Mouse (Mus musculus) kidney, adult 2 months (tissue): ENCODE measurements around the gene Slc39a11. TPM values are rescaled to one million over a fixed set of nuclear protein-coding genes. Genes with fewer than 3 reads are reported as not detected.

Source experiments
- DNase-seq: peaks from one replicate; pipeline ENCODE4 v3.0.0; 2021
- H3K27ac ChIP-seq: fragments of 200-500 bp; 2 replicates; pipeline ENCODE4 v1.5.1; 2012; ENCODE audit warnings: low read depth, low read length, control low read depth, inconsistent platforms; ENCODE audit not compliant: insufficient read depth
- H3K27me3 ChIP-seq: fragments of 200-500 bp; replicated peaks from 2 replicates; pipeline ENCODE4 v1.6.1; 2012; ENCODE audit warnings: mild to moderate bottlenecking, moderate library complexity, low read length, inconsistent platforms; ENCODE audit not compliant: control insufficient read depth, insufficient read depth
- H3K36me3 ChIP-seq: fragments of 200-500 bp; 2 replicates; pipeline ENCODE4 v1.6.1; 2012; ENCODE audit warnings: mild to moderate bottlenecking, moderate library complexity, low read length, inconsistent platforms; ENCODE audit not compliant: control insufficient read depth, insufficient read depth
- H3K4me1 ChIP-seq: fragments of 200-500 bp; 2 replicates; pipeline ENCODE4 v1.6.1; 2011; ENCODE audit warnings: low read length; ENCODE audit not compliant: control insufficient read depth, insufficient read depth
- H3K4me3 ChIP-seq: fragments of 200-500 bp; 2 replicates; pipeline ENCODE4 v1.5.1; 2011; ENCODE audit warnings: mild to moderate bottlenecking, low read depth, low read length, control low read depth; ENCODE audit not compliant: insufficient read depth
- CTCF ChIP-seq: fragments of 200-500 bp; conservative IDR thresholded peaks from 2 replicates; pipeline ENCODE4 v1.5.1; 2011; ENCODE audit warnings: low read depth, mild to moderate bottlenecking, control low read depth, low read length, moderate library complexity, mixed read lengths; ENCODE audit not compliant: insufficient read depth, insufficient read length
- POLR2A ChIP-seq: fragments of 200-500 bp; IDR thresholded peaks from one replicate; pipeline ENCODE4 v1.6.1; 2011; ENCODE audit warnings: low read depth, low read length, control low read depth
- WGBS: fragments of 180-500 bp; shearing (Covaris S2); methylation state at CpG from one replicate; pipeline ENCODE4 v1.1.7; 2018; 5-methylcytosine and 5-hydroxymethylcytosine counted together
- polyA plus RNA-seq: library from polyadenylated mRNA; depleted of rRNA; stranded (reverse); fragments of >200 nt; gene quantifications from 2 replicates; pipeline ENCODE4 v1.2.3, GENCODE M21; 2012

Slc39a11 gene
- polyA plus RNA-seq, 1 experiment = 24.5 TPM

- H3K36me3 ChIP-seq = no peaks in the 10 kb centered on the region
- no peaks in the 10 kb centered on the region for H3K4me1 ChIP-seq
- no peak for DNase-seq
- H3K4me3 ChIP-seq = no peak overlapping the region
- H3K27me3 ChIP-seq = no peaks in the 10 kb centered on the region
- no peak for TF ChIP-seq POLR2A
- no peak for TF ChIP-seq CTCF
- WGBS = 79% methylated on average over 6 of the region's 6 CpGs
- no peak overlapping the region for H3K27ac ChIP-seq
These were observed 199.9 kb downstream of the Slc39a11 start for GRCm38 (mm10) chr11:113450028-113450427.

- no peaks in the 10 kb centered on the region for H3K36me3 ChIP-seq
- 96% methylated on average over 11 of the region's 11 CpGs for WGBS
- H3K4me3 ChIP-seq = no peak overlapping the region
- no peak for TF ChIP-seq CTCF
- no peak for TF ChIP-seq POLR2A
- DNase-seq = no peak
- H3K4me1 ChIP-seq = no peaks in the 10 kb centered on the region
- H3K27me3 ChIP-seq = no peaks in the 10 kb centered on the region
- H3K27ac ChIP-seq = no peak overlapping the region
These were observed 207.8 kb downstream of the Slc39a11 start for GRCm38 (mm10) chr11:113442036-113442435.

GRCm38 (mm10) chr11:113439328-113440030 lies 210.4 kb downstream of the Slc39a11 start:
- H3K36me3 ChIP-seq = no peaks in the 10 kb centered on the region
- WGBS = 74% methylated on average over 20 of the region's 20 CpGs
- no peak for DNase-seq
- H3K4me1 ChIP-seq = no peaks in the 10 kb centered on the region
- no peak overlapping the region for H3K4me3 ChIP-seq
- no peak overlapping the region for H3K27ac ChIP-seq
- no peak for TF ChIP-seq CTCF
- TF ChIP-seq POLR2A = no peak
- H3K27me3 ChIP-seq = no peaks in the 10 kb centered on the region

GRCm38 (mm10) chr11:113438915-113439314 lies 211.0 kb downstream of the Slc39a11 start:
- TF ChIP-seq POLR2A = no peak
- TF ChIP-seq CTCF = no peak
- H3K27ac ChIP-seq = no peak overlapping the region
- 89% methylated on average over 5 of the region's 5 CpGs for WGBS
- no peak for DNase-seq
- H3K36me3 ChIP-seq = no peaks in the 10 kb centered on the region
- H3K4me3 ChIP-seq = no peak overlapping the region
- no peaks in the 10 kb centered on the region for H3K4me1 ChIP-seq
- H3K27me3 ChIP-seq = no peaks in the 10 kb centered on the region

GRCm38 (mm10) chr11:113437357-113437756 lies 212.5 kb downstream of the Slc39a11 start:
- no peaks in the 10 kb centered on the region for H3K4me1 ChIP-seq
- H3K36me3 ChIP-seq = no peaks in the 10 kb centered on the region
- WGBS = 86% methylated on average over 9 of the region's 9 CpGs
- H3K27ac ChIP-seq = no peak overlapping the region
- H3K4me3 ChIP-seq = no peak overlapping the region
- TF ChIP-seq CTCF = no peak
- TF ChIP-seq POLR2A = no peak
- DNase-seq = no peak
- no peaks in the 10 kb centered on the region for H3K27me3 ChIP-seq

- no peak for DNase-seq
- no peaks in the 10 kb centered on the region for H3K36me3 ChIP-seq
- no peaks in the 10 kb centered on the region for H3K4me1 ChIP-seq
- TF ChIP-seq CTCF (no peak), POLR2A (no peak)
- H3K27me3 ChIP-seq = no peaks in the 10 kb centered on the region
- H3K27ac ChIP-seq = no peak overlapping the region
- no peak overlapping the region for H3K4me3 ChIP-seq
- WGBS = 83% methylated on average over 6 of the region's 6 CpGs
These were observed 213.6 kb downstream of the Slc39a11 start for GRCm38 (mm10) chr11:113436299-113436698.

GRCm38 (mm10) chr11:113435696-113436095 lies 214.2 kb downstream of the Slc39a11 start:
- no peaks in the 10 kb centered on the region for H3K4me1 ChIP-seq
- H3K4me3 ChIP-seq = no peak overlapping the region
- no peak overlapping the region for H3K27ac ChIP-seq
- WGBS = 66% methylated on average over 5 of the region's 5 CpGs
- TF ChIP-seq POLR2A = no peak
- no peak for TF ChIP-seq CTCF
- no peak for DNase-seq
- H3K27me3 ChIP-seq = no peaks in the 10 kb centered on the region
- no peaks in the 10 kb centered on the region for H3K36me3 ChIP-seq
